Mouse (Mus musculus) fat pad, adult 2 months (tissue): ENCODE measurements around the gene Rnf181.

Source experiments
- DNase-seq: peaks from one replicate; pipeline ENCODE4 v3.0.0-alpha.2; 2011; ENCODE audit warnings: low read depth, low spot score; ENCODE audit errors: extremely low read depth

The Rnf181 gene

GRCm38 (mm10) chr6:72333111-72333510 lies 33.6 kb downstream of the Rnf181 start:
- DNase-seq, result no peak

DNA sequence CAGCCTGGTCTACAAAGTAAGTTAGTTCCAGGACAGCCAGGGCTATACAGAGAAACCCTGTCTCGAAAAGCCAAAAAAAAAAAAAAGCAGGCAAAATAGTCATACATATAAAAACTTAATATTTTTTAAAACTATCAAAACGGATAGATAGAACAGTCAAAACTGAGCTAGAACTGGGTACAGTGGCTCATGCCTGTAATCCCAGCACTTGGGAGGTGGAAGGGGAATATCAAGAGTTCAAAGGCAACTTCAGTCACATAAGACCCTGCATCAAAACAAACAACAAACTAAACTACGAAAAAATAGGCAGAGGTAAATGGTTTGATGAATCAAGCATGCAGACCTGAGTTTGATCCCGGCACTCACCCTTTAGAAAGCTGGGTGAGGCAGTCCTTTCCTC lies 36.6 kb downstream of the Rnf181 start:
- no peak for DNase-seq

DNA sequence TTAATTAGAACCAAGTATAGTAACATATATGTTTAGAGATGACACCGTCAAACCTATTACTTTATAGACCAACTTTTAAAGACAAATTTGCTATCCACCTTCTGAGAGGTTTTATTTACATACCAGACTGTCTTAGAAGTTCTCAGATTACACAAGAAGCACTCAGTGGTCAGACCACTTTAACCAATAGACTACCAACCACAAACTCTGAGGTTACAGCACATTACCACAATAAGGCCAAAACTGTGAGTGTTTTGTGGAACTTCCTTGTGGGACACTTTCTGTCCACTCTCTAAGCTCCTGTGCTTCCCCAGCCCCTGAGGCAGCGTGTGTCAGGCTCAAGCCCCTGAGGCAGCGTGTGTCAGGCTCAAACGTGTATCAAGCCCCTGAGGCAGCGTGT lies 37.7 kb downstream of the Rnf181 start:
- DNase-seq, result no peak

DNA sequence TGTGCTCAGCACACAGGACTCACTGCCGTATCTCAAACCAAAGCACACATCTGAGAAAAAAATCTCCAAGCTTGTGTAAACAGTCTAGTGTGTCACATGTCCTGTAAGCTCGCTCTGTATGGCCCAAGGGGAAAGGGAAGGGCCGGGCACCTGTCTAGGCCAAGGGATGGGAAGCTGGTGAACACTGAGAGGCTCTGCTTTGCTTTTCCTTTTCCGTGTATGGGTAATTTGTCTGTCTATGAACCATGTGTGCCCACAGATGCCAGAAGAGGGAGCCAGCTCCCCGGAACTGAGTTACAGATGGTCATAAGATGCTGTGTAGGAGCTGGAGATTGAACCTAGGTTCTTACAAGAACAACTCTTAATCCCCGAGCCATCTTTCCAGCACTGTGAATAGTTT lies 40.5 kb downstream of the Rnf181 start:
- DNase-seq, result no peak

DNA sequence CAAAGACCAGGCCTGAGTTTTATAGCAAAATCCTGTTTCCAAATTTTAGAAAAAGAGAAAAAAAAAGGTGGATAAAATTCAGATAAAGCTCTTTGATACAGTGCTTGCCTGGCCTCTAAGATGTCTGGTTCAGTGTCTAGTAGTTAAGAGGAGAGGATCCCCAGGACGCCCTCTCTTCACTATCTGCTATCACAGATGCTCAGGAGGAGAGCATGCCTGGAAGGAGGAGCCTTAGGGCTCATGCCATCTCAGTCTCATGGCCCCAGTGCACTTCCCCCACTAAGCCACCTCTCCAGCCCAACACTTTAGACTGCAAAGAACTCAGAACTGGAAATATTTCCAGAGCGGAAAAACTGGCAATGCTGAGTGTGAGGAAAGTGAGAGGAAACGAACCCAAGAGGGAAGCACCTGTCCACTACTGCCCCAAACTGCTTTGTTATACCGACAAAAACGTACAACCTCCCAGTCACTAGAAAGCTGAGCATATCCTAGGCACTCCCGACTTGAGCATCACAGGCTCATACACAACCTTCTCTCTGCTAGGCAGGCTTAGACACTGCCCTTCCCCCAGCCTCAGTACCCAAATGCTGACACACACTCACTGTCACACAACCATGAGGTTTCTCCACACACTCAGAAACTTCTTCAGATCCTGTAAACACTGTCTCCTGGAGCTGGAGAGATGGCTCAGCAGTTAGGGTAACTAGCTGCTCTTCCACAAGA lies 42.8 kb downstream of the Rnf181 start:
- DNase-seq, result no peak

GRCm38 (mm10) chr6:72322936-72323335 lies 43.8 kb downstream of the Rnf181 start:
- no peak for DNase-seq

DNA sequence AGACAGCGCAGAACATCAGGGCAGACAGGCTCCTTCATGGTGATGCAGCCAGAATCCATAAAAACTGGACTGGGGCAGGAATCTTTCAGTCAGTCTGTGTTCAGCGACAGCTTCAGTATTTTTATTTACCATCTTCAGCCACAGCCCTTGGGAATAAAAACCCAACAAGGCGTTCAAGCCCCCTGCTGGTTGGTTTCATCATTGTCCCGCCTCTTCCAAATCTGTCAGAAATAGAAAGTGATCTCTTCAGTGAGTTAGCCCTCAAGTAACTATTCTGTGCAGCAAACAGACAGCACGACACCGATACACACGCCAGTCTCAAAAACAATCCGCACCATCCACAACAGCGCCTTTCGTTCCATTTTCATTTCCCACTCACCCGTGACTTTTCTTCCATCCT lies 47.7 kb downstream of the Rnf181 start:
- DNase-seq, result no peak

- DNase-seq, result no peak
Observed at GRCm38 (mm10) chr6:72318440-72318839, 48.3 kb downstream of the Rnf181 start.

DNA sequence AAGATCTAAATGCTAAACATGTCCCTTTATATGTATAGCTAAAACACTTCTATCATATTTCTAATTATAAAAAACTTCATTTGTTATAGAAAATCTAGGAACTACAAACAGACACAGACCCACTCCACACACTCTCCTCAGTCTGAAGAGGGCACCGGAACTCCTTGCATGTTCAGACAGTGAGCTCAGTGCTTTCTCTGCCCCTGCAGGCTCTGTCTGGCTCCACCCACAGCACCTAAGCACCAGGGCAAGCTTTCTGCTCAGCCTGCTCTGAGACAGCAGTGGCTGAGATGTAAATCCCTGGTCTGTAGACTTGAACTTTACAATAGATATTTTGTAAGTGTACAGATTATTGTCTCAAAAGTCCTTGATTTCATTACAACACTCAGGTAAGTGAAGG lies 50.7 kb downstream of the Rnf181 start:
- DNase-seq, result no peak

GRCm38 (mm10) chr6:72315384-72315783 lies 51.4 kb downstream of the Rnf181 start:
- DNase-seq, result no peak

GRCm38 (mm10) chr6:72313124-72313867 lies 53.5 kb downstream of the Rnf181 start:
- DNase-seq, result no peak

GRCm38 (mm10) chr6:72312198-72312597 lies 54.6 kb downstream of the Rnf181 start:
- no peak for DNase-seq
